Mouse (Mus musculus) embryonic fibroblast, embryonic 13.5 days (primary cell): ENCODE data around the gene Gm10961.

Experiments used
- CTCF ChIP-seq: IDR thresholded peaks from 2 replicates; pipeline ENCODE4 v1.5.1; 2011; ENCODE audit warnings: mild to moderate bottlenecking, control low read depth, low read length, moderate library complexity, borderline replicate concordance; ENCODE audit not compliant: insufficient read depth
- POLR2A ChIP-seq: IDR thresholded peaks from 2 replicates; pipeline ENCODE4 v1.6.1; 2011; ENCODE audit warnings: low read depth, mild to moderate bottlenecking, control low read depth, low read length, moderate library complexity

GRCm38 (mm10) chr3:107593632-107594031 is 37.5 kb upstream of the Gm10961 start:
- TF ChIP-seq CTCF (no peak), POLR2A (no peak)
